Mouse (Mus musculus): ENCODE measurements around the gene Gm11032.
A peak's percentile ranks its signal among the peaks of the same experiment; 100 is the strongest.
"Not testable (repeated sequence)": the region's sequence is repeated elsewhere in the genome, so short reads cannot be mapped to it uniquely, and the experiment has no call there.

Gene Gm11032

GRCm38 (mm10) chr11:4627636-4628035 lies 7.8 kb downstream of the Gm11032 start:
- no peak for DNase-seq

DNA sequence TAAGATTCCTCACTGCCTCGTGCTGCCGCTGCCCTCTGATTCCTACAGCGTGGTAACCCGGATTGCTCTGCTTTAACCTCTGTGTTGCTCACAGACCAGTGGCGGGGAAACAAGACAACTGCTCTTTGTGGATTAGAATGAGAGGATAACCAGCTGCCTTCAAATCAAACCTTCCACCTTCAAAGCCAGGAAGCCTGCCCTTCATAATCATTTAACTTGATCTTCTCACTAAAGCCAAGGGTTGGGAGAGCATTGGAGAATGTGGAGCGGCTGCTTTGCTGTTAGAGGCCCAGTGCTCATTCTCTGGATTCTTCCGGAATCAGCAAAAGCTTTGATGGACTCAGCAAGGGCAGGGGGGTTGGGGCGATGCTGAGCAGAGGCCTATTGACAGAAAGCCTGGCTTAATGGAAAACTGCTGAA lies 10.0 kb downstream of the Gm11032 start:
- DNase-seq: peak; percentile 77

DNA sequence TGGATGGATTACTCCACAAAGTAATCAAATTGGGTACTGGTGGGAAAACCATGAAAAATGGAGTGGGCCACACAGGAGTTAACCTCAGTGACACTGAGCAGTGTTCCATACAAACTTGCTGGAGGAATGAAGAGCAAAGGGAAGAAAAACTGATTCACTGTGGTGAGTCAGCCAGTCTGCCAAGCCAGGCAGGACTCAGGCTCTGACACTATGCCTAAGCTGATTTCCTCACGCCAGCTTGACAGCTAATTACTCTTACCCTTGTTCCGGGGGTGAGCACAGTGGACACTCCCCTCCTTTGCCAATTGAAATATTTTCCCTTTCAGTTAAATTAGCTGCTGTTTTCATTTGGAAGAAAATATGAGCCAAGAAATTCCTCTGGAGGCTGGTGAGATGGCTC lies 13.6 kb downstream of the Gm11032 start:
- DNase-seq: peak; percentile 32

DNA sequence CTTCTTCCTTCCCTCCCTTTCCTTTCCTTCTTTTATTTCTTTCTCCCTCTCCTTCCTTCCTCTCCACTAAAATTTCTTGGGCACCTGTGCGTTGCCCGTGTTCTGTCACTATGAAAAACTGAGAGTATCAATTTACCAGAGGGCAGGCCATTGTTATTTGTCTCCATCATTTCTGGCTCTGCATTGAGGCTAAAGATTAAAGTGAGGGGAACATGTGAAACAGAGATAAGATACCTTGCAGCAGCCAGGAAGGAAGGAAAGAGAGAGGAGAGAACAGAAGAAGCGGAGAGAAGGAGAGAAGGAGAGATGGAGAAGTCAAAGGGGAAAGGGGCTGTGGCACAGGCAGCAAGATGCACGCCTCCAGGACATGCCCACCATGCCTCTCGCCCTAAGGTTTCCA lies 14.5 kb downstream of the Gm11032 start:
- no peak for DNase-seq

DNA sequence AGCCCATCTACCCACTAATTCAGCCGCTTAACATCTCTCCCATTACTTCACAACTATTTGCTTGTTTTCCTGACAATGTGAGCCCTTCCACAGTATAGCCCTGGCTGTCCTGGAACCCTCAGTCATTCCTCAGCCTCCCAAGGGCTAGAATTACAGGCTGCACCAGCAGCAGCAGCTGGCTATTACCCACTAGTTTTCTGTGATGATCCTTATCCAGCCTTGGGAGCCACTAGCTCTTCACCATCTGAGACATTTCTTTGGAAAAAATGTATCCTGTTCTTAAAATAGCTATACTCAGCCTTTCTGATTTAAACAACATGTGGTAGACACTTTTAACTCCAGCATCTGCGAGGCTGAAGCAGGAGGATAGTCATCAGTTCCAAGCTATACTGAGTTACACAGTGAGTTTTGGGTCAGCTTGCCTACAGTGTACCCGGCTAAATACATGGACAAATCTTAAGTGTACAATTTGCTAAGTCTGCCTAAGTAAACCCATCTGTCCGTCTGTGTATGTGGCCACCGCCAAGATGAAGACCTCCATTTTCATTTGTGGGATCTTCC lies 17.0 kb downstream of the Gm11032 start:
- DNase-seq: no peak

- peak; percentile 97 for DNase-seq
These were observed 17.8 kb downstream of the Gm11032 start, which contains the start of gene Ascc2 for GRCm38 (mm10) chr11:4637534-4638234. TSS of gene Ascc2 (plus strand) at chr11:4637747.

GRCm38 (mm10) chr11:4638261-4638660 lies 18.4 kb downstream of the Gm11032 start:
- DNase-seq: no peak

GRCm38 (mm10) chr11:4641185-4641584 lies 21.3 kb downstream of the Gm11032 start:
- DNase-seq: peak; percentile 61

DNA sequence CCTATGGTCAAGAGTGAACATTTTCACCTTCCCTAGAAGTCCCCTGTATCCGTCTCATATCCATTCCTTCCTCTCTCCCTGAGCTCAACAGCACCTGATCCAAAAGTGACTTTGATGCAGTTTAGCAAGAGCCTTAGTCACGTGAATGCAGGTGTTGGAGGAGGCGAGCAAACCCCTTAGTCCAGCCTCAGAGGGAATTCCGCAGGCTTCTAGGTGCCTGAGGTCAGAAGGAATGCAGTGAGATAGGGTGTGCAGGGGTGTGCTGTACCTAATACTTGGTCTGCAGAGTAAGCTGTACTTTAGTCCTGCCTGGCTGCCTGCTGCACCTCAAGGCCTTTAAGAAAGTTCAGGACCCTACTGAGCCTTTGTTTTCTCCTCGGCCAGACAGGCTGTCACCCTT lies 23.9 kb downstream of the Gm11032 start:
- DNase-seq: no peak

- not testable (repeated sequence) for DNase-seq
These were observed 25.3 kb downstream of the Gm11032 start for GRCm38 (mm10) chr11:4645180-4645579.

GRCm38 (mm10) chr11:4646409-4646808 lies 26.5 kb downstream of the Gm11032 start:
- DNase-seq: no peak

- DNase-seq: no peak
These were observed 40.0 kb downstream of the Gm11032 start for GRCm38 (mm10) chr11:4659818-4660217.

DNA sequence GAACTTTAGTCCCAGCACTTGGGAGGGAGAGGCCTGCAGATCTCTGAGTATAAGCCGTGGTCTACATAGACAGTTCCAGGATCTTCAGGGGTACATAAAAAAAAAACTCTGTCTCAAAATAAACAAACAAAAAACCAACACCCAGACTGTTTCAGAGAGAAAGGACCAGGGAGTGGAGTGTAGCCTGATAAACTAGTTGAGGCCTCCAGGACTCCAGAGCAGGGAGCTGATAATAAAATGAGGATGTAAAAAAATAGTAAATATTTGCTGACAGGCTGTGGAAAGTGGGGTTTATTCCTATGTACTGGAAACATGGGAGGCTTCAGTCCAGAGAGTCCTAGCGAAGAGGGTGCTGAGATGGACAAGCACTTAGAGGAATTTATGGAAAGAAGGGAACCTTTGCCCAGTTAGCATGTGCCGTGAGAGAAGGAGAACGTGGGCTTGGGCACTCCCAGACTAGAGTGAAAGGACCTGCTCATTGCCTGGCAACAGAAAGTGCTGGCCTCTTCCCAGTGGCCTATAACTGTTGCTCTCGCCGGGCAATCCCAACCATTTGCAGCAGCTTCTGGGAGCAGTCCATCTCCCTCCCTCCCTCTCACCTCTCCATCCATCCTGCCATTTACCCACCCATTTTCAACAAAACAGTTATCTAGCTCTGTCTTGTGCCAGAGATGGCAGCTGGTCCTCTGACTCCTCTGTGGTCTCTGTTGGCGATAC lies 40.6 kb downstream of the Gm11032 start:
- no peak for DNase-seq

DNA sequence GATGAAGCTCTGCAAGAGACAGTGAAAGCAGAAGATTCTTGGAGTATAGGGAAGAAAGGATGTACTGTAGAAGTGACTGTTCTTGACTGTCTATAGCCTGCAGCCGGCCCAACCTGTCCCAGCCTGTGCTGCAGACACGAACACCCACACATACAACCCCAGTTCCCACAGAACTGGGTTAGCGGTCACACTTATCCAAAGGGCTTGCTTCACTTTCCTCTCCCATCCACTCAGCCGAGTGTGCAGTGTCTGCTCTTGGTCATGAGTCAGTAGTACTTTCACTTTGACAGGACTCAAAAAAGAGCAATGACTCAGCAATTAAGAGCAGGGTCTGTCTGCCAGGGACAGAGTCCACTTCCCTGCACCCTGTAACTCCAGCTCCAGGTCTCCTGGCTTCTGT lies 41.5 kb downstream of the Gm11032 start:
- no peak for DNase-seq

DNA sequence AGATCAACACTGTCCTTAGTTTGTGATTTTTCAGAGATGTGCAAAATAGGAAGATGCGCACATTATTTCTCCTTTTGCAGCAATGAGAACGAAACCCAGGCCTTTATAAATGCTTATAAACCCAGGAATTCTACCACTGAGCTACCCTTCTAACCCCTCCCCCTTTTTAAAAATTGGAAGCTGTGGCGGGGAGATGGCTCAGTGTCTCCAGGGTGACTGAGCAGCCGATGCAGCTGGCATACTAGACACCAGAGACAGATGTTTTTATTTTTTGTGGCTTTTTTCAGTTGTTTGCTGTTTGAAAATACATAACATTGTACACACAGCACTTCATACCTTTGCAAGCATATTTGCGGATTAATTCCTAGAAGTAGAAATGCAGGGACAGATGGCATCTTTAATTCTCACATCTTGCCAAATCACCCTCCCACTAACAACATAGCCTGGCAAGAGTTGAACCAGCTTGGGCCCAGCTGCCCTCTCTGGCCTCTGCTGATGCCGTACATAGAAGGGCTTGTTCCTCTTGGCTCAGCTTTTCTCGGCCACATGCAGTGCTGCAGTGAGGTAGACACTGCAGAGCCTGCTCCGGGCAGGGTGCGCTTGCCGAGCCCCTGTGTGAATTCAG lies 42.1 kb downstream of the Gm11032 start:
- DNase-seq: peak; percentile 54

DNA sequence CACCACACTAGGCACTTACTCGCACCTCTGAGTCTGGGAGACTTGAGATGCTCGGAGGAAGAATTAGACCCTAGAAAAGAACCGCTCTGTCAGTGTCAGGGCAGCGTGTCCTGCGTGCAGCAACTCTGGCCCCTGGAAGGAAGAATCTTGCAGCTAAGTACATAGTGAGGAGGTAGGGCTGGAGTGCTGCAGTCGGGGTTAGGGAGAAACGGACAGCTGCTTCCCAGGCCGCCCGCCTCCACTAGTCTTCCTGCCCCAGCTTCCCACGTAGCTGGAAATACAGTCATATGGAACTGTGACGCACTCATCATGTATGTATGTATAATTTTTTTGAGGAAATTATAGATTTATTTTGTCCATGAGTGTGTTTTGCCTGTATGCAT lies 42.6 kb downstream of the Gm11032 start:
- no peak for DNase-seq

Measured in lung, postnatal 10 days (tissue).